Mouse (Mus musculus) T-cell, adult 2 months (primary cell): Measurements from ENCODE around the gene Rgs19.

Experiments used
- DNase-seq: peaks from one replicate; pipeline ENCODE4 v3.0.0; 2022; ENCODE audit warnings: low spot score

Gene Rgs19

GRCm38 (mm10) chr2:181653523-181653922 is 40.3 kb downstream of the Rgs19 start:
- no peak for DNase-seq

- DNase-seq: no peak
These were observed 40.7 kb downstream of the Rgs19 start for GRCm38 (mm10) chr2:181653065-181653464.

- DNase-seq: no peak
These were observed 44.9 kb downstream of the Rgs19 start for GRCm38 (mm10) chr2:181648926-181649325.

GRCm38 (mm10) chr2:181646626-181647472 is 46.9 kb downstream of the Rgs19 start:
- no peak for DNase-seq

- no peak for DNase-seq
These were observed 48.1 kb downstream of the Rgs19 start for GRCm38 (mm10) chr2:181645666-181646065.

- DNase-seq: peak; percentile 43
These were observed 49.4 kb downstream of the Rgs19 start for GRCm38 (mm10) chr2:181644361-181644760.
